Mouse (Mus musculus) small intestine, adult 2 months (tissue): ENCODE measurements around the gene Qrich2. TPM values are rescaled to one million over a fixed set of nuclear protein-coding genes. Genes with fewer than 3 reads are reported as not detected.

Experiments
- H3K27ac ChIP-seq: fragments of 200-500 bp; 2 replicates; pipeline ENCODE4 v1.5.1; 2012; ENCODE audit warnings: low read depth, low read length, control low read depth, inconsistent platforms; ENCODE audit not compliant: insufficient read depth
- H3K27me3 ChIP-seq: fragments of 200-500 bp; 2 replicates; pipeline ENCODE4 v1.6.1; 2012; ENCODE audit warnings: mild to moderate bottlenecking, moderate library complexity, low read length, inconsistent platforms; ENCODE audit not compliant: control insufficient read depth, insufficient read depth
- H3K36me3 ChIP-seq: fragments of 200-500 bp; 2 replicates; pipeline ENCODE4 v1.6.1; 2012; ENCODE audit warnings: mild to moderate bottlenecking, low read length, control low read depth, inconsistent platforms; ENCODE audit not compliant: control insufficient read depth, insufficient read depth
- H3K4me1 ChIP-seq: fragments of 200-500 bp; 2 replicates; pipeline ENCODE4 v1.6.1; 2012; ENCODE audit warnings: low read length, inconsistent platforms, mixed read lengths; ENCODE audit not compliant: control insufficient read depth, insufficient read depth, insufficient read length
- H3K4me3 ChIP-seq: fragments of 200-500 bp; 2 replicates; pipeline ENCODE4 v1.5.1; 2012; ENCODE audit warnings: low read depth, mild to moderate bottlenecking, control low read depth, inconsistent platforms, low read length, moderate library complexity
- CTCF ChIP-seq: fragments of 200-500 bp; IDR thresholded peaks from 2 replicates; pipeline ENCODE4 v1.5.1; 2012; ENCODE audit warnings: low read depth, mild to moderate bottlenecking, control low read depth, inconsistent platforms, low read length, moderate library complexity, mixed read lengths; ENCODE audit not compliant: insufficient replicate concordance, insufficient read length; ENCODE audit errors: extremely low read depth
- POLR2A ChIP-seq: fragments of 200-500 bp; IDR thresholded peaks from 2 replicates; pipeline ENCODE4 v1.6.1; 2012; ENCODE audit warnings: low read depth, mild to moderate bottlenecking, control low read depth, inconsistent platforms, low read length, moderate library complexity
- WGBS: fragments of 180-500 bp; shearing (Covaris S2); methylation state at CpG from one replicate; pipeline ENCODE4 v1.1.7; 2018; 5-methylcytosine and 5-hydroxymethylcytosine counted together
- polyA plus RNA-seq: library from polyadenylated mRNA; depleted of rRNA; stranded (reverse); fragments of >200 nt; gene quantifications from 2 replicates; pipeline ENCODE4 v1.2.3, GENCODE M21; 2012

Qrich2 gene
- polyA plus RNA-seq, 1 experiment: 0.13 TPM

- Histone ChIP-seq H3K4me3 (peak overlapping the region; percentile 84), H3K27me3 (no peaks in the 10 kb centered on the region), H3K4me1 (peaks cover 16% of the 10 kb centered on the region; the same call in 1 of the 2 replicates), H3K36me3 (peaks cover 41% of the 10 kb centered on the region), H3K27ac (peak overlapping the region; percentile 90)
- TF ChIP-seq POLR2A (no peak), CTCF (peak; percentile 82; the same call in 1 of the 2 replicates)
- 21% methylated on average over 14 of the region's 14 CpGs for WGBS
Measured at GRCm38 (mm10) chr11:116488693-116489375, 22.8 kb upstream of the Qrich2 start.

GRCm38 (mm10) chr11:116488207-116488606 lies 22.2 kb upstream of the Qrich2 start:
- Histone ChIP-seq H3K36me3 (peaks cover 46% of the 10 kb centered on the region), H3K4me3 (no peak overlapping the region), H3K4me1 (peaks cover 12% of the 10 kb centered on the region; the same call in 1 of the 2 replicates), H3K27ac (no peak overlapping the region), H3K27me3 (no peaks in the 10 kb centered on the region)
- TF ChIP-seq CTCF (no peak), POLR2A (no peak)

DNA sequence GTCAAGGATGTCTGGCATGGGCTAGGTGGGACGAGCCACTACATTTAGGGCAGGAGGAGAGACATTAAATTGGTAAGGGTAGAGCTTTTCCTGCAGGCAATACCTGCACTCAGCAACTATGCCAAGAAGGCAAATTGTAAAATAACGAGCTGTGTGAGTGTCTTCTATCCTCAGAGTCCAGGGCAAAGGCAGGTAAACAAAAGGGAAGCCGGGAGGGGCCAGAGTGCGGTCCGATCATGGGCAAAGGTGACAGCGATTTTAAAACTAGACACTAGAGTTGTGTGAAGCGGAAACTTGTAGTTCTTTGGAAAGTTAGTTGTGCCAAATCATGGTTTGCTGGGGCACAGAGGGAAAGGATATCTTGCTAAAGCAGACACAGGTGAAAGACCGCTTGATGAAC lies 18.2 kb upstream of the Qrich2 start:
- H3K27ac ChIP-seq: no peak overlapping the region
- H3K36me3 ChIP-seq: peaks cover 79% of the 10 kb centered on the region
- 73% methylated on average over 8 of the region's 8 CpGs for WGBS

GRCm38 (mm10) chr11:116481776-116482175 lies 15.7 kb upstream of the Qrich2 start:
- peaks cover 89% of the 10 kb centered on the region for H3K36me3 ChIP-seq
- no peaks in the 10 kb centered on the region for H3K4me1 ChIP-seq
- no peak for TF ChIP-seq POLR2A
- TF ChIP-seq CTCF: no peak
- H3K4me3 ChIP-seq: no peak overlapping the region
- H3K27ac ChIP-seq: no peak overlapping the region
- 84% methylated on average over 7 of the region's 7 CpGs for WGBS
- H3K27me3 ChIP-seq: no peaks in the 10 kb centered on the region

More for the DNA sequence above, 18.2 kb upstream of the Qrich2 start:
- Histone ChIP-seq H3K27me3 (no peaks in the 10 kb centered on the region), H3K4me1 (no peaks in the 10 kb centered on the region), H3K4me3 (no peak overlapping the region)
- TF ChIP-seq POLR2A (no peak), CTCF (no peak)

DNA sequence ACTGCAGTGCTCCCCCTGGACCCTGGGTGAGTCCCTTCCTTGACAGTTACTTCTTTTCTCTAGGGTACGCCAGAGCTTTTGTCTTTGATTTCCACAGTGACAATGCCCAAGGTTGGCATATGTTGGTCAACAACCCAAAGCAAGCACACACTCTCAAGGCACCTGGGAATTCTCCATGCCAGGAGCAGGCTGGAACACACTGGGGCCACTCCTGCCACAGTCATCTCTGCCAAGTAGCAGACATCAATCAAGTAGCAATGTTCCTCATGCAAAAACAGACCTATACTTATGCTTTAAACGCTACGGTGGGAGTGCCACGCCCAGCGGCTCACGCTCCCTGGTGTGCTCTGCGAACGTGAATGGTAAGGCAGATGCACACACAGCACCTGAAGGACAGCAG lies 14.9 kb upstream of the Qrich2 start:
- no peaks in the 10 kb centered on the region for H3K4me1 ChIP-seq
- 84% methylated on average over 8 of the region's 8 CpGs for WGBS
- TF ChIP-seq POLR2A (no peak), CTCF (no peak)
- no peaks in the 10 kb centered on the region for H3K27me3 ChIP-seq
- no peak overlapping the region for H3K27ac ChIP-seq
- no peak overlapping the region for H3K4me3 ChIP-seq
- peaks cover 88% of the 10 kb centered on the region for H3K36me3 ChIP-seq

- no peaks in the 10 kb centered on the region for H3K4me1 ChIP-seq
- TF ChIP-seq CTCF (no peak), POLR2A (no peak)
- no peak overlapping the region for H3K4me3 ChIP-seq
- H3K27ac ChIP-seq: no peak overlapping the region
- WGBS: 63% methylated on average over 8 of the region's 8 CpGs
- H3K36me3 ChIP-seq: peaks cover 89% of the 10 kb centered on the region
- H3K27me3 ChIP-seq: no peaks in the 10 kb centered on the region
Measured at GRCm38 (mm10) chr11:116479832-116480231, 13.8 kb upstream of the Qrich2 start.

DNA sequence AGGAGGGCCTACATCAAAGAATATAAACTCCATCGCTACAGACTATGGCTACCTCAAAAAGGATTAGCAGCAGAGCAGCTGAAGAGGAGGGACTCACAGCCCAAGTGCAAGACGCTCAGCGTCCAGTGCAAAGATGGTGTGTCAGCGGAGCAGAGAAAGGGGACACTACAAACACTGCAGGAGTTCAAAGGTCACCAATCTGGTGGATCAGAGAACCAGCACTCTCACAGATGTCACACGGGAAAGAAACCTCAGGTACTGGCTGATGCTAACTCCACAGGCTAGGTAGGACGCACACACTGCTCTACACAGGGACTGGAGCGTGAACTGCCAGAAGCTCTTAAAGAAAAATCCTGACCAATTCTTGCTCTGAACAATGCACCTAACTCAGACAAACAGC lies 12.9 kb upstream of the Qrich2 start:
- peaks cover 85% of the 10 kb centered on the region for H3K36me3 ChIP-seq
- H3K4me3 ChIP-seq: no peak overlapping the region
- no peak overlapping the region for H3K27ac ChIP-seq
- H3K4me1 ChIP-seq: no peaks in the 10 kb centered on the region
- TF ChIP-seq POLR2A (no peak), CTCF (no peak)
- 88% methylated on average over 7 of the region's 7 CpGs for WGBS
- no peaks in the 10 kb centered on the region for H3K27me3 ChIP-seq
